Mouse (Mus musculus): Measurements from ENCODE around the gene Tie1.

DNA sequence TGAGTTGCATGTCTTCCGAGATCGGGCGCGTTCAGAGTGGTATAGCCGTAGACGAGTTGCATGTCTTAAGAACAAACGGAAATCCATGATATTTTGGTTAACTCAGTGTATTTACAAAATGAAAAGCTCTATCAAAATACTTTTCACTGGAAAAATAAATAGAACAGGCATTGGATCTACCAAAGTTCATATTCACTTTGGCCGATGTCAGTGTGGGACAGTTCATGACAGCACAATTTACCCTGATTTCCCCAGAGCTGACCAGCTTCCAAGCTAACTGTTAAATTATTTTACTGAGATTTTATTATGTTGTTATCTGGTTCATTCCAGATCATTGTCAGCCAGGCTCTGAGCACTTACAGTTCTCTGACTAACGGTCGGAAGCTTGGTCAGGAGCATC is 600 bp upstream of the Tie1 start:
- TF ChIP-seq CTCF (IDR thresholded peaks at IDR 0.05; ENCODE audit: low read depth) (no peak), EP300 (IDR thresholded peaks at IDR 0.05; ENCODE audit: low read depth) (no peak)
